Mouse (Mus musculus) embryo, embryonic 10.5 days (tissue): ENCODE measurements around the gene Ank.

Source experiments
- DNase-seq: peaks from one replicate; pipeline ENCODE4 v3.0.0-alpha.2; 2015; ENCODE audit warnings: low spot score

Ank gene

DNA sequence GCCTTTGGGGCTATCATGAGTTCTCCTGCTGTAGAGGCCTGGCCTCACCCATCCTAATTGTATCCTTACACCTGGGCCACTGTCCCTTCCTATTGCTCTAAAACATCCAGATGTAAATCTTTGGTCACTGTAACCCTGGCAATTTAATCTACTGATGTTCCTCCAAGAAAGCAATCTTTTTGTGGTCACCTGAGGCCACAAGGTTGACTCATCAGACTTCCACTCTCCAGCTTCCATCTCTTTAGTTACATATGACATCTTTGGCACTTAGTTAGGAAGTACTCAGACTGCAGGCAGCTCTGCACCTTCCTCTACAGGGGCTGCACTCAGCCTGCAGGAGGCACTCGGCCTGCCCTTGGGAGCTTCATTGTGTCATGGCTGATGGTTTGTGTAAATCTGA, 110.4 kb downstream of the Ank start:
- no peak for DNase-seq

DNA sequence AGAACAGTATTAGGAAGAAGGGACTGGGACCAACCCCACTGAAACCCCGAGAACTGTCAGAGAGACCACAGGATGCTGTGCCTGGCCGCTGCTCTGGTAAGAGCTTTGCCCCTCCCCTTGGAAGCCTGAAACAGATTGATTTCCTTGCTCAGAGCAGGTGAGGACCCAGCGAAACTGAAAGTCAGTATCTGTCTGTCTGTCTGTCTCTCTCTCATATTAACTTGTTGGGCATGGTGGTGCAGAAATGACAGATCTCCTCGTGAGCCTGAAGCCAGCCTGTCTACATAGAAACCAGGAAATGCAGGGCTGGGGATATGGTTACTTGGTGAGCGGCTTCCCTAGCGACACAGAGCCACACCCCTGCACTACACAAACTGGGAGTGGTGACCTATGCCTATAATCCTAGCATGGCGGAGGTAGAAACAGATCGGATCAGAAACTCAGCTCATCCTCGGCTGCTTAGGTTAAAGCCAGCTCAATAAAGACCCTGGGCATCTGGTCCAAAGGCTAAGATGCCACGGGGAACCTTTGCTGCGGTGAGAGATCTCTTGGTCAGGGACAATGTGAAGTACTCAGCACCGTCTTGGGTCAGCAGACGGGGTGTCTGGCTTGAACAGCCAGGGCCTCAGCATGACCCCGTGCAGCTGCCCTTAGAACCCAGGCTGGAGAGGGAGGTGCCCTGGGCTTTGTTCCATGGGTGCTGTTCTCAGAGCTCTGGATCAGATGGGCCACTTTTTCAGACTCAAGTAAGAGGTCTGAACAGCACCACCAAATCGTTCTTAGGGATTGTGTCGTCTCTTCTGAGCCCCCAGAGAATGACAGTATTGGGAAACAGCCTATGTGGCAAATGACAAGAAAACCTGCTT, 111.7 kb downstream of the Ank start:
- no peak for DNase-seq

DNA sequence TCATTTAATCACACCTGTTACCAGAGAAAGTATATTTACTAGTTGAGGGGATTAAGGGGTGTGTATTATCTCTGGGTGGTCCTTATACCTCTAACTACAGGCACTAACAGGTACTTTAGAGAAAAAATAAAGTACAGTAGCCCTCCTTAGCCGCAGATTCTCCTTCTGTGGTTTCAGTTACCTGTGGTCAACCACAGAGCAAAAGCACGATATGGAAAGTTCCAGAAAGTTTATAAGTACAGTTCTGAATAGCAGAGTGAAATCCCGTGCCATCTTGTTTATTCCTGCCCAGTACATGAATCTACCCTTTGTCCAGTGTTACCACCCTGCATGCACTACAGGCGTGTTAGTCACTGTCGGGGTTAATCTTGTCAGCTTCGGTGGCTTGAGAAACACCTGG, 112.4 kb downstream of the Ank start:
- no peak for DNase-seq

DNA sequence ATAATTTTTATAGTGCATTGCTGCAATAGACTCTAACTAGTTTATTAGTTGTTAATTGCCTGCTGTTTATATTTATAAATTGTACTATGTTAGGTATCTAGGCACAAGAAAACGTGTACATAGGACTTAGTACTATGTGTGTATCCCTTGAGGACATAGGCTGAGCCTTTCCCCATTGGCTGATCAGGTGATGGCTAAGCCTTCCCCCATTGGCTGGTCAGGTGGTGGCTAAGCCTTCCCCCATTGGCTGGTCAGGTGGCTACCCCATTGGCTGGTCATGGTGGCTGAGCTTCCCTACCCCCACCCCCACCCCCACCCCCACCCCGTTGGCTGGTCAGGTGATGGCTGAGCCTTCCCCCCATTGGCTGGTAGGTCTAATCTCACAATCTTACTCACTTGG, 113.4 kb downstream of the Ank start:
- no peak for DNase-seq

DNA sequence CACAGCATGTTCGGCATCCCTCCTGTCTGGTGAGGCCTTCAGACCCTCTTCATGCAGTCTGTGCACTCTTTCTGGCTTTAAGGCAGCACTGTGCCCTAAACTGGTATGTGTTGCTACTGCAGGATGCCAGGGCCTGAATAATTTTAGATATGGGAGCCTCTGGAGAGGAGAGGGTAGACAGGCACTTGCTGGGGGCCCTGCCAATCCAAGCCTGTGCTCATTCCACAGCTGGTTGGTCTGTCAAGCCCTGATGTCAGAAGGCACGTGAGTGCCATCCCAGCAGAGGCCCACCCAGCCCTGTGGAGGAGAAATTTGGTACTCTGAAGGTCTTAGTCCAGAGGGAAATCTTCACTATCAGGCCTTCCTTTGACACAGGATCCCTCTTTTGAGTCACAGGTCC, 114.3 kb downstream of the Ank start:
- no peak for DNase-seq

DNA sequence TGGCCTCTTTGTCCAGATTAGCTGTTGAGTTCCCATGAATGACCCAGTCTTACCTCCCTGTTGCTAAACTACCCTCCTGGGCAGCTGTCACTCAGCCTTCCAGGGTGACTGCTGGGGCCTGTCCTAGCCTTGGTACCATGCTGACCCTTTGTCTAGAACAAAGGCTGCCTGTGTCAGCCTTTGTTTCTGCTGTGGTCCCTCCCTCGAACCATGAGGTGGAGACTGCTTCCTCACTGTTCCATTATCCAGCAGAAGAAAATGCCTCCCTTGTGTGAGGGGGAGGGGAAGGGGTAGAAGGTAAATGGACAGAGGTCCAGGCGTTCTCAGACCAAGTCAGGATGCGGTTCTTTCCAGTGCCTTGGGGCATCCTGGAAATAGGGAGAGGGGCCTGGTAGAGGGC, 115.2 kb downstream of the Ank start:
- DNase-seq, result peak; percentile 61

DNA sequence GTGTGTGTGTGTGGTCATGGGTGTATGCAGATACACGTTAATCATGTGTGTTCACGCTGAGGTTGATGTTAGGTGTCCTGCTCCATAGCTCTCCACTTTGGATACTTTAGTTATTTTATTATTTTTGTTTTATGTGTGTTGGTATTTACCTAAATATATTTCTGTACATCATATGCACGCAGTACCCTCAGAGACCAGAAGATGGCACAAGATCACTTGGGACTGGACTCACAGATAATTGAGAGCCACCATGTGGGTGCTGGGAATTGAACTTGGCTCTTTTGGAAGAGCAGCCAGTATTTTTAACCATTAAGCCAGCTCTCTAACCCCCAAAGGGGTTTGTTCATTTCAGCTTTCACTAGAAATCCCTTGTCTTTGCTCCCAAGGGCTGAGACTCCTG, 116.0 kb downstream of the Ank start:
- peak; percentile 47 for DNase-seq

DNA sequence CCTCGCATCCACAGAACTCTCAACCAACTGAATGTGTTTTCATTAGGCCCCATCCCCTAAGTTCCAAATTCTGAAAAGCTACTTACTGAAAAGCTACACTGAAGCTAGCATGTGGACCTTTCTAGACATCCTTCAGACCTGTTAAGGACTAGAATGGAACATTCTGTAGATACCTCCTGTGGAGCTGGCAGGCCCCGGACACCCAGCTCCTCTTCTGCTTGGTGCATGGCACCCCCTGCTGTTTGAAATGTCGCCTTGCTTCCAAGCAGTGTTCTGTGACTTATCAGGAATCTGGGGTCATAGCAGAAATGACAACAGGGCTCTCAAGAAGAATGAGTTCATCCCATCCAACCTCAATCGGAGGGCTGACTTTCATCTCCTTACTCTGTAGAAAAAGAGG, 116.6 kb downstream of the Ank start:
- DNase-seq, result peak; percentile 50

DNA sequence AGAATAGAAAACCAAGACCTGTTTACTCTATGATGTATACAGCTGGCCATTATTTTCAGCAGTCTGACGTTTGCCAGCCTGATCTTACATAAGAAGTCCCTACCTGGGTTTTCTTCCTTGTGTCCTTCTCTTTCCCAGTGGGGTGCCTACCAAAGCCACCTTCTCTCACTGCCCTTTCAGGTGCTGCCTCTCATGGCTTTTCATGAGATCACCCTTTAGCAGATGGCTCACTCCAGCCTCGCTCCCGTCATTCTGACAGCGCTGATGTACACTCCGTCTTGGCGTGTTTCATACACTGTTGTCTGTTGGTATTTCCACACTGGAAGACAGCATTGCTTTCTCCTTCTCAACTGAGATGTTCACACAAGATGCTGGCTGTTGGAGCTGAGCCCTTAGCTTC, 117.1 kb downstream of the Ank start:
- DNase-seq, result no peak

DNA sequence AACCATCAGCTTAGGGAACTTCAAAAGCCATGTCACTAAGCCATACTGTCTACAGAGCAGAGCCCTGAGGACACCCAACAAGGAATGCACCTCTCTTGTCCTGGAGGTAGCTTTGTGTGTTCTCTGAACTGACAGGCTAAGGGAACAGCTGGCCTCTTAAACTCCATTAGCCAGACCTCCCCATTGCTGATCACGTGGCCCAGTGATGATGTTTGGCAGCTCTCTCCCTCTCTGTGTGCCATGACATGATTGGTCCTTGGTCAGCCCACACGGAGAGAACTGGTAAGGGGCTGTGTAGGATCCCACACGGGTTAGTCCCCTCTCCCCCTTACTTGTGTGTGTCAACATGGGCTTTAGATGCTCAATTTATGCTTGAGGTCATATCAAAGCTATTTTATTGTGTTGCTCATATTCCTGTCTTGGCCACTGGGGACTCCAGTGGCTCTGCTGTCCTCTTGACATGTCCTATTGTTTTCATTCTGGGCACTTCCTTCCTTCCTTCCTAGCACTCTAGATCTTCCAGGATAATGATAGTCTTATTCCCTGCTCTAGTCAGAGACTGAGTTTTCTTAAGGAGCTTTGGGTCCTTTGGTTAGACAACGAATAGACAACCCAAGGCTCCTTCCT, 119.1 kb downstream of the Ank start:
- no peak for DNase-seq

DNA sequence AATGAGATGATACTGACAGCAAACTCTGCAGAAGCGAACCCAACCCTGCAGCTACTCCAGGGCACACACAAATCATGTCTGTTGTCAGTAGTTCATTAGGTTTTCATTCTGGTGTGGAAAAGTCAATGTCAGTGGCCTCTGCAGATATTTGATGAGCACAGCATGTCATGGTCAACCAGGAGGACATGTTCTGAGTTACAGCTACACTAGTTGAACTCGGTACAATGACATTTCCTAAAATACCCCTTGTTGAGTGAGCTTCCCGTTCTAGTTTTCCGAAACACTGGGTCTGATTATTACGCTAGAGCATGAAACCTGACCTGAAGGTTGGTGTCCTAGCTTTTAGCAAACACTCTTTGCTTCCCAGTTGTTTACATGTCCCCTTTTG, 119.6 kb downstream of the Ank start:
- DNase-seq, result no peak

DNA sequence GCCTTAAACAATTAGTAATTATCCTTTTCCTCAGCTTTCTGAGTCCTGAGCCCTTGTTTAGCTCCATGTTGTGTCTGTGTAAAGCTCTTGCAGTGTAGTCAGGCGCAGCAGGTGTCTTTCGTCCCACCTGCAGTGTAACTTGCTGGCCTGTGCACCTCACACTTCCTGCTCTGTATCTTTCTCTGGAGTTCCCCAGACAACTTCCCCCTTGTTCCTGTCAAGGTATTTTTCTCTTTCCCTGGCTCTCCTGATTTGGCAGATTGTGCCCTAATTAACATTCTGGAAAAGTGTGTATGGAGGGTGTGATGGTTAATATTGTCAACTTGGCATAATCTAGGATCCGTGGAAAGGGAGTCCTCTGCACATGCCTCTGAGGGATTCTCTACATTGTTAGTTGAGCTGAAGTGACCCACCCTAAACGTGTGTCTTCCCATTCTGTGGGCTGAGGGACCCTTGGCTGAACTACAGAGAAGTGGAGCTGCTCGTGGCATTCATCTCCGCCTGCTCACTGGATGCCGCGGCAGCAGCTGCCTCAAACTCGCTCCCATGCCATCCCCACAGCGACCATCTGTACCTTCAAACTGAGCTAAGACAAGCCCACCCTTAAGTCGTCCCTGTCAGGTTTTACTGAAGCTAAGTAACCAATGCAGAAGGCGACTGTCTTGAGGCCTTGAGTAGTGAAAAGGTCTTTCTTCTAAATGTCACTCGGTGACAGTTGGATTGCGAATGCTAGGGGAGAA, 121.8 kb downstream of the Ank start:
- DNase-seq, result no peak

DNA sequence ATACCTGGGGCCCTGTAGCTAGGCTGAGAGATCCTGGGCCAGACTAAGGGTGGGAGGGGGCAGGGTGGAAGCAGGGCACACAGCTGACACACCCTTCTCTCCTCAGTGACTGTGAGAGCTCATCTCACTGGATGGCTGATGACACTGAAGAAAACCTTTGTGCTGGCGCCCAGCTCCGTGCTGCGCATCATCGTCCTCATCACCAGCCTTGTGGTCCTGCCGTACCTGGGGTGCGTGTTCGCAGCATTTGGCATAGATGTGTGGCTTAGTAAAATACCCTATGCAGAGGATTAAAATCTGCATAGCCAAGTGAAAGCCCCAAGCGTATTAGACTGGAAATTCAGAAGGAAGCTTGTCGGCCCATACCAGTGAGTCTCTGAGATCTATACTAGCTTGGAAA, 124.3 kb downstream of the Ank start:
- no peak for DNase-seq

DNA sequence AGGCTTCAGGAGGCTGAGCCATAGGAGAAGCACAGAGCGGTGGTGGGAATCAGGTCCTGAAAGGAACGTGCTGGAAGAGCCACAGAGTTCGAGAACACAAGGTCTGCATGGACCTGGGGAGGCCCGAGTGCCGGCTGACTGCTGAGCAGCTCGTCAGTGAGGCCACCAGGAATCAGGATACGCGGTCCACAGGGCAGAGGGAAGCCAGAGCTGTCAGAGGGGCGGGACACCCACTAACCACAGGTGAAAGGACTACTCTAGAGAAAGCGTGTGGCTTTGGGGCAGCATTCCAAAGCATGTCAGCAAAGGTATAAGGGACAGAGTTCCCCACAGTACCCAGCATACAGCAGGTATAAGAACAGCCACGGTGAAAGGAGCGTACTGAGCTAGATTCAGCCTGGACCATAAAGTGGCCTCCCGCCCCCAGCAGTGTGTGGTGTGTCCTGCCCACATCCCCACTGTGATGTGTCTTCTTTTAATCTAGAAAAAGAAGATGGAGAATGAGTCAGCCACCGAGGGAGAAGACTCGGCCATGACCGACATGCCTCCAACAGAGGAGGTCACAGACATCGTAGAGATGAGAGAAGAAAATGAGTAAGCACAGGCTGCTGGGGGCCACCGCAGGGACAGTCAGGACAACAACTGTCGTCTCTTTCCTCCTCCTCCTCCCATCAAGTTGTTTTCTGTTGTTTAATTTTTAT, 126.3 kb downstream of the Ank start:
- DNase-seq, result no peak

DNA sequence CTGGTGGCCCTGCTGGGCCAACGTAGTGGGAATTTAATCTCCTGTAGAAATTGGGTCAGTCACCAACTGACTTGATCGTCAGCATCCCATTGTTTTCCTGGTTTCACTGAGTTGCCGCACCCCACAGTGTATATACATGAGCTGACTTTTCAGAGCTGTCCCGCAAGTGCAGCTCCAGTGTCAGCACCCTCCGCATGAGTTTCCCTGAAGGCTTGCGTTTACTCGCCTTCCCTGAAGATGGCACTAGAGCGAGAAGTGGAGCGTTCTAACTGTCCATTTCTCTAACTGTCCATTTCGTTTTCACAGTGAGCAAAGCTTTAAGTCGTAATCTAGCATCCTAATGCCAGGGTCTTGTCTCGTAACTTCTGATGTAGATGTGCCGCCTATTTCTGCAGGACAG, 127.2 kb downstream of the Ank start:
- peak; percentile 23 for DNase-seq

DNA sequence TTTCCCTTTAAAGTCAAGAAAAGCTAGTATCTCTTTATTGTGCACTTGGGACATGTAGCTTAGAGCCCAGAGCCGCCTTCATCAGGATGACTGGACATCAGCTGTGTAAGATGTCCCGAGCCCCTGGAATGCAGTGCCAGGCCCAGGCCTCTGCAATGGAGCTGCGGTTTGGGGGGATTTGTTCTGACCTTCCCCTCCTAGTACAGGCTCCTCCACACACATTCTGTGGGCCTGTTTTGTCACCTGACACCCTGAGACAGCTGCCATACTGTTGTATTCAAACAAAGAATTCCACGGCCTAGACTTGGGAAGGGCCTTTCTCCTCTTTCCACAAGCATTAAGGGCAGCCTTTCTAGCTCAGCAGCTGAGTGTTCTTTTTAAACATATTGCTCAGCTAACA, 128.5 kb downstream of the Ank start:
- peak; percentile 54 for DNase-seq

DNA sequence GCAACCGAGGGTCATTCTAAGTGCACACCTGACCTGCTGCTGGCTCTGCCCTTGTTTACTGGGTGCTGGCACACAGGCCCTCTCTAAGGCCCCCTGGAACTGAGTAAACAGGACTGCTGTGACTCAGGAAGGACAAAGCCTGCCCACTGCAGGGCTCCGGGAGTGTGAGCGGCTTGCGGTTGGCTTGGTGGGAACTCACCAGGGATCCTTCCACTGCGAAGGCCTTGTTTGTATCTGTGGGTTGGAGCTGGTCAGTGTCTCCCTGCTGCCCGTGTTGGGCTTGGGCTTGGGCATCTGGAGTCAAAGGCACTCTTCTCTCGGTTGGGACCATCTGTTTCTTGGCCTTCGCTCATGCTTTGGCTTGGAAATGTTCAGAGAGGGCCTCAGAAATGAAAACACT, 129.1 kb downstream of the Ank start:
- no peak for DNase-seq

DNA sequence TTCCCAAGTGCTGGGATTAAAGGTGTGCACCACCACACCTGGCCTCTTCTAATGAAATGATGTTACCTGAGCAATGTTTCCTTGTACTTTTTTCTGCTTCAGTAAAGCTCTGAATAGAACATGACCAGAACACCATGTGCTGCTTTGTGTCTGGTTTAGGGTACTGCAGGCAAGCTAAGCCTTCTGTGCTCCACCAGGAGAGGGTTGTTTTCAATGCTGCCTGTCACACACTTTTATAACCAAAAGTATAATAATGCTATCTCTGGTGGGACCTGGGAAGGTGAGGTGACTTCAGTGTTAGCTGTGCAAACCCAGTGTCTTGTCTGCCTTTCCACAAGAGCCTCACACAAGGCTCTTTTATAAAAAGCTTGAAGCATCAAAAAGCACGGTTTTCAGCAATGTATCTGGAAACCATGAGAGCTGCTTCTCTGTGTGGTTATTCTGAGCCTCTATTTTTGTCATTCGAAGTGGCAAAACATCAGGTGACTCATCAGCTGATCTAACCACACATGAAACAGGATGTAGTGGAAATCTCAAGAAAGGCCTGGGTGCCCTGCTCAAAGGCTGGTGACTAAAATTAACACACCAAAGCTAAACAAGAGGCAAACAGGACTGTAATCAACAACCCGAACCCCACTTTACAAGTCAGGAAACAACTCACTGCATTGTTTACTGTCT, 130.1 kb downstream of the Ank start:
- no peak for DNase-seq

DNA sequence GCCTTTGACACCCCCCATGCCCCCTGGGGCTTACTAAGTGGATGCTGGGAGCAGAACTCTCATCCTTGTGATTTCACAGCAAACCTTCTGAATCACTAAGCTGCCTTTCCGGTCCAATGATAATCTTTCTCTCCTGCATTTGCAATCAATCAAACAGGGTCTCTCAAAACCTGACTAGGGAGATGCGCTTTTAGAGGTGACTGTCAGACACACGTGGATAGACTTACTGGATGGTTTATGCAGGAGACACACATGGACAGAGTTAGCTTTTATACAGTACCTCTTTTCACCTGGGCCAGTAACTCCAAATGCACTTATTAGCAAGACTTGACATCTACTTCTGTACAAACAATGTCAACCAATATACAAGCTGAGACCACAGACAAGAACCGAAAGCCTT, 131.0 kb downstream of the Ank start:
- no peak for DNase-seq

DNA sequence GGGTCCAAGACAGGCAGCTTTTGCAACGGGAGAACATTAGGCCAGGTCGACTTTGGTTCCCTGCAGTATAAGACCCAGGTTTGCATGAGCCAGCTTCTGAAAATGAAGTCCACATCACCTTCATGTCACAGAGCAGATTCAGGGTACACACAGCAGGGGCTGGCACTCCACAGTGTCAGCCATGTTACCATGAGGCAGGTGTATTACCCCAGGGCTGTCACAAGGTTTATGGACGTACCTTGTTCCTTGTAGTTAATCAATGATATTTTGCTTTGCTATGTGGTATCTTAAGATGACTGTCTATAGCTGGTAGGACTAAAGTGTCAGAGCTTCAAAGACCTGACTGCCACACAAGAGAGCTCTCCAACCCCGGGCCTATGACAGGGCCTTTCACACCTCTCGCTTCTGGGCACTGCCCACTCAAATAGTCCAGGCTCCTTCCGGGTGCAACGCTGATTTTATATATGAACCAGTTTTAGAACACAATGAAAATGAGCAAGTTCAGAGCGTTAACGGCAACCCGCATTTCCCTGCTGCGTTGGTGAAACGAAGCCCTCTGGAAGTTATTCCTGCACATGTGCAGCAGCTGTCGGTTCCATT, 132.4 kb downstream of the Ank start:
- DNase-seq, result no peak

DNA sequence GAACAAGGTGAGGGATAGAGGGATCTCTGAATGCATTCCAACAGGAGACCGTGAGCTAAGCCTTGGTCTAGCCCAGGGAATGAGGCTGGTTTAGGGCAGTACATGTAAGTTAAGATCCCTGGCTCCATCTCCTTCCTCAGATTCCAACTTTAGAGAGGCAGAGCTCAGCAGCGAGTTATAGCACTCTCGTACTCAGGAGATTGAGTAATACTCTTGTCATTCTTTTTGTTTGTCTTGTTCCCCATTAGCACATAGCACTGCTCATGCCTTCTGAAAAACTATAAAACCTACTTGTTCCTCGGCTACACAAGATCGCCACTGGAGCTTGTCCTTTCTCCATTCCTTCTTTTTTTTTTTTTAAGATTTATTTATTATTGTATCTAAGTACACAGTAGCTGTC, 134.0 kb downstream of the Ank start:
- DNase-seq, result no peak

DNA sequence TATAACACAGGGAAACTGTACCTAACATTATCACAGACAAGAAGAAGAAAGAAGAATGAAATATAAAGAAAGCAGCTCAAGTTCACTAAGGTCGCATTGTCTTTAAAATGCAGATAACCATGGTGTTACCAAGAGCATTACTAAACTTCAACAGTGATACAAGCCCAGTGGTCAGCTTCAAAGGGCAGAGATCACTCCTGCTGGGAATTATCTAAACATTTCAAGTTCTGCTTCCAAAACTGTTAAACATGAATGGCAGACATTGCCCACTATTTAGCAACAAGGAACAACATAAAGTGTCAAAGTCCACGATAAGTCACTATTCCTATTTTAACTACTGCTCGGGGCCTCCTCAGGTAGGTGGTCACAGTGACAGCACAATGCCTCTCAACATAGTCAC, 138.1 kb downstream of the Ank start:
- no peak for DNase-seq
